Mouse (Mus musculus): ENCODE results near the gene Trio. TPM values are rescaled to one million over a fixed set of nuclear protein-coding genes. Genes with fewer than 3 reads are reported as not detected.

Trio gene
- polyA plus RNA-seq, 1 experiment from 2014 or later, result 38.1 TPM

DNA sequence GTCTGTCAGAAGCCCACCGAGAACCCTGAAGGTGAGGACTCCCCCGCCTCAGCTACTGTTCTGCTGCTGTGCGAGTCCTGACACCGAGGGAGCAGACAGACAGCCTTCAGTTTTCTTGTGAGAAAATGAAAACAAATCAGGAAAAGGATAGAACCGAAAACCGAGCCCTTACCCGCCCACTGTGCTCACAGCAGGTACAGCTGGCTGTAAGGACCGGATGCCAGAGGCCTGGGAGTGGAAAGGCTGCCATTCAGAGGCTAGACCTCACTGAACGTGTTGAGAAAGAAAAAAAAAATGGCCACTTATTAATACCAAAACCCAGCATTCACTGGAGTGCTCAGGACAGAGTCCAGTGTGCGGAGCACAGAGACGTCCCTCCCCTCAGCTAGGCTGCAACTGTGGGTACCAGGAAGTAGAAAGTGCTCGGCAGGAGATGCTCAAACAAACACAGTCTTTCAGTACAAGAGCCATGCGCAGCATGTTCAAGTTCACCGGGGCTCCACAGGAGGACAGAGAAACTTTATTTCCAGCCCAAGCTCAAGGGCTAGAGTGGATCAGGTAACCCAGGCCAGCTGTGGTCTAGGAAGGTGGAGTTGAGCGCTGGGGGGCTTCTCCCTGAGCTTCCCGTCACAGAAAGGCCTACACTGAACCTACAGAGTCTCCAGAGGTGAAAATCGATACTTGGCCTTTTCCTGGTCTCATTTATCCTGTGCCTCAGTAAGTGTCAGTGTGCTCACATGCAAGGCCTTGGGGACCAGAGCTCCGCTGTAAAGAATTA lies 221.9 kb downstream of the Trio start:
- Histone ChIP-seq H3K9ac (ENCODE audit: low read length) (no peak overlapping the region), H3K27ac (ENCODE audit: low read depth, low read length) (no peak overlapping the region), H3K4me3 (ENCODE audit: low read depth, low read length) (no peak overlapping the region), H3K27me3 (replicated peaks; ENCODE audit: control insufficient read depth, insufficient read depth, low read length) (no peaks in the 10 kb centered on the region), H3K9me3 (replicated peaks; ENCODE audit: control insufficient read depth, low read length) (no peaks in the 10 kb centered on the region), H3K4me1 (ENCODE audit: control insufficient read depth, insufficient read depth, low read length) (peaks cover 9% of the 10 kb centered on the region), H3K4me2 (ENCODE audit: low read length) (no peak overlapping the region), H3K36me3 (ENCODE audit: control insufficient read depth, insufficient read depth, low read length) (peaks cover 64% of the 10 kb centered on the region)
- DNase-seq (ENCODE audit: low spot score), result no peak
- ATAC-seq, result no peak
- WGBS, result 76% methylated on average over 18 of the region's 18 CpGs

DNA sequence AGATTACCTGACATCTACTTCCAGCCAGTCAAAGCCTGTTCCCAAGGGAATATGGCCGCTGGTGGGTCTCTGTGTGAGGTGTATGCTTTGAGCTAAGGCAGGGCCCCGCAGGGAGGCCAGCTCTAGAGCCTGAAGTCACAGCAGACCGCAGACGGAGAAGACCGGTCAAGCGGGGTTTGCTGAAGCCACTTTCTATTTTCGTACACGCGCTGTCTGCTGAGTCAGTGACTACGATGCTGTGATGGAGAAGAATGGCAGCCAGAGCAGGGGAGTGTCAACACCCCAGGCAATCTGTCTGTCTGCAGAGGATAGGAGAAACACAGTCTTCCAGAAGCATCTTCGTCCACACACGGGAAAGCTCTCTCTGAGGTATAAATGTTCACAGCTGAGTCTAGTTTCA lies 223.4 kb downstream of the Trio start:
- DNase-seq (ENCODE audit: low spot score) (no peak), ATAC-seq (no peak)
- Histone ChIP-seq H3K4me2 (ENCODE audit: low read length) (no peak overlapping the region), H3K9ac (ENCODE audit: low read length) (no peak overlapping the region), H3K27me3 (replicated peaks; ENCODE audit: control insufficient read depth, insufficient read depth, low read length) (no peaks in the 10 kb centered on the region), H3K36me3 (ENCODE audit: control insufficient read depth, insufficient read depth, low read length) (peaks cover 73% of the 10 kb centered on the region), H3K4me1 (ENCODE audit: control insufficient read depth, insufficient read depth, low read length) (peaks cover 20% of the 10 kb centered on the region), H3K27ac (ENCODE audit: low read depth, low read length) (no peak overlapping the region), H3K9me3 (replicated peaks; ENCODE audit: control insufficient read depth, low read length) (no peaks in the 10 kb centered on the region), H3K4me3 (ENCODE audit: low read depth, low read length) (no peak overlapping the region)
- WGBS, result 89% methylated on average over 12 of the region's 12 CpGs

DNA sequence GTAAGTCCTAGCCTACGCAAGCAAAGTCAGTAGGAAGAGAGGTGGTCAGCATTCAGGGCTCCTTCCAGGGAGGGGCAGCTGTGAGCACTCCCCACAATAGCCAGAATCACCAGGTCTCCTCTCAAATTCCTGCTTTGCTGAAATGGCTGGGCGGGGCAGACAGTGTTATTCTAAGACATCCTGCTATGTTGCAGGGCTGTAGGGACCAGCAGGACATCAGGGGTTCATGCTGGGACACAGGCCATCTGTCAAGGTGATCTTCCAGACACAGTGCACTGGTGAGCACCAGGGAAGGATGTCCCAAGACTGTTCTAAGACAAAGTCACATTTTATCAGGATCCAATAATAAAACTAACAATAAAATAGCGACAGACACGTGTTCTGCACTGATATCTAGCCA lies 224.5 kb downstream of the Trio start:
- Histone ChIP-seq H3K9ac (ENCODE audit: low read length) (no peak overlapping the region), H3K4me3 (ENCODE audit: low read depth, low read length) (no peak overlapping the region), H3K27me3 (replicated peaks; ENCODE audit: control insufficient read depth, insufficient read depth, low read length) (no peaks in the 10 kb centered on the region), H3K27ac (ENCODE audit: low read depth, low read length) (no peak overlapping the region), H3K4me1 (ENCODE audit: control insufficient read depth, insufficient read depth, low read length) (peaks cover 28% of the 10 kb centered on the region), H3K36me3 (ENCODE audit: control insufficient read depth, insufficient read depth, low read length) (peaks cover 66% of the 10 kb centered on the region), H3K9me3 (replicated peaks; ENCODE audit: control insufficient read depth, low read length) (no peaks in the 10 kb centered on the region), H3K4me2 (ENCODE audit: low read length) (no peak overlapping the region)
- DNase-seq (ENCODE audit: low spot score) (no peak), ATAC-seq (no peak)
- WGBS, result 76% methylated on average over 4 of the region's 4 CpGs

DNA sequence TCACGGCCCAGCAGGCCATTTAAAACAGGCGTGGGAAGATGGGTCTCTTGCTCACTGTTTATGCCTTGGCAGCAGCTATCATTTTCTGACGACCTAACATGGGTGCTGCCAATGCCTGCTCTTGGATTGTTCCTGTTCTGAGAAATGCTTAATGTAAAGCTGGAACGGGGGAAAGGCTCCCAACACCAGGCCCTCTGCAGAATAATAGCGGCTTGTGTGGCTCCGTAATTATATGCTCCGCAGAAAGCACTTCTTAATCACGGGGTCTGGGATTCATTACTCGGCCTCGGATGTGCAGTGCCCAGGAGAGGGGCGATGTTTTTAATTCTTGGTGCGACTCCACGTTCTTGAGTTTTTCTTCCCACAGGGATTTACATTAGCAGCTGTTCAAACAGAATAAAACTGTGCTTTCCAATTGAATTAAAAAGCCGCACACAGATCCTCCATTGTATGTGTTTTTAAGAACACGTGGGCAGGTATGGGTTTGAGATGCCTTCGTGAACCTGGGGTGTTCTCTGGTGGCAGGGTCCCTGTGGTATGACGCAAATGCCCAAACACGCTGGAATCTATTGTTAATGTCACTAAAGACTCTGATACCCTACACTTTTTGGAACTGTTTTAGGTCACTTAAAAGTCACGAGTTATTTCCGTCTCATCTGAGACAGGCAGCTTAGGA lies 228.0 kb downstream of the Trio start:
- DNase-seq (ENCODE audit: low spot score), result peak; percentile 82
- no peak overlapping the region for H3K9ac ChIP-seq (ENCODE audit: low read length)

GRCm38 (mm10) chr15:27796868-27797222 lies 228.8 kb downstream of the Trio start:
- no peak for DNase-seq (ENCODE audit: low spot score)
- ATAC-seq, result peak; percentile 2; the same call in 1 of the 2 replicates
- Histone ChIP-seq H3K9me3 (replicated peaks; ENCODE audit: control insufficient read depth, low read length) (no peaks in the 10 kb centered on the region), H3K4me1 (ENCODE audit: control insufficient read depth, insufficient read depth, low read length) (peaks cover 35% of the 10 kb centered on the region), H3K9ac (ENCODE audit: low read length) (0 out of 2 replicates have a peak overlapping the region, but pooled peaks have one; percentile 9), H3K4me3 (ENCODE audit: low read depth, low read length) (no peak overlapping the region), H3K36me3 (ENCODE audit: control insufficient read depth, insufficient read depth, low read length) (peaks cover 25% of the 10 kb centered on the region), H3K27me3 (replicated peaks; ENCODE audit: control insufficient read depth, insufficient read depth, low read length) (no peaks in the 10 kb centered on the region), H3K4me2 (ENCODE audit: low read length) (no peak overlapping the region), H3K27ac (ENCODE audit: low read depth, low read length) (peak overlapping the region; percentile 83)
- 75% methylated on average over 7 of the region's 7 CpGs for WGBS

More for the DNA sequence above, 228.0 kb downstream of the Trio start:
- Histone ChIP-seq H3K4me3 (ENCODE audit: low read depth, low read length) (no peak overlapping the region), H3K27me3 (replicated peaks; ENCODE audit: control insufficient read depth, insufficient read depth, low read length) (no peaks in the 10 kb centered on the region), H3K4me1 (ENCODE audit: control insufficient read depth, insufficient read depth, low read length) (peaks cover 35% of the 10 kb centered on the region), H3K36me3 (ENCODE audit: control insufficient read depth, insufficient read depth, low read length) (peaks cover 32% of the 10 kb centered on the region), H3K4me2 (ENCODE audit: low read length) (no peak overlapping the region), H3K9me3 (replicated peaks; ENCODE audit: control insufficient read depth, low read length) (no peaks in the 10 kb centered on the region), H3K27ac (ENCODE audit: low read depth, low read length) (peak overlapping the region; percentile 83)
- peak; percentile 86 for ATAC-seq
- 14% methylated on average over 20 of the region's 20 CpGs for WGBS

DNA sequence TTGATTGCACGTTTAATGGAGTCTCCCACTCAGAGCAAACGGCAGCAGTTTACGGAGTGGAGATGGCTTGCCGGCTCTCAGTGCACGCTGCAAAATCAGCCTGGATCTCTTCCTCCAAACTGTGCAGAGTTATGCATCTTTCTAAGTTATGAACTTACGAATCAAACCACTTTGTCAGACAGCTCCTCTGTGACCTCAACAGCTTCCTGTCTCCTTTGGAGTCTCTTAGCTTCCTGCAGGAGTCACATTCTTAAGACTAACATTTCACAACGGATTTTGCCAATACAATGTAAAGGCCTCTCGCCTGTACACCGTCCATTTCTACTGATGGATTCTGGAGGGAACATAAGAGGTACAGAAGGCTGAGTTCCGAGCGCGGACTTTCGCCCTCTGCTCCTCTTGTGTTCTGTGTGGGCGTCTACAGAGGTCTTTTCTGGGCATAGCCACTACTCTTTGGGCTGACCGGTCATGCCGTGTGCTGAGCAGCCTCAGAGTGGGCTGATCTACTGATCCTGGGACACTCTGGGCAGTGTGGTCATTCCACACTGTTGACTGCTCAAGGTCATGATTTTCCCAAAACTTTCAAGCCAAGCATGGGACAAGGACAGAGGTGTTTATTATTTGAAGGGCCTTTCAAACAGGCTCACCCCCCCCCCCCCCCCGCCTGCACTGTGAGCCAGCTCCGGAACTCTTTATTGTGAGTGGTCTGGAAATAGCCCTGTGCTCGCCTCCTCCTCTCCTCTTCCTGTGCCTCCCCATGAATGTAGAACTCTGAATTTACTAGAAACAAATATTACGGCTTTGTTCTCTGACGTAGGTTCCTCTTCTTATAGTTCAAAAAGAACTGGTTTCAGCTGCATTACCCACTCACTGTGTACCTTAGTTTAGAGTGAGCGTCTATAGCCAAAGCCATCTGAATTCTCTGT lies 229.4 kb downstream of the Trio start:
- H3K4me2 ChIP-seq (ENCODE audit: low read length), result no peak overlapping the region
- H3K9ac ChIP-seq (ENCODE audit: low read length), result no peak overlapping the region
- H3K4me3 ChIP-seq (ENCODE audit: low read depth, low read length), result no peak overlapping the region
- peak overlapping the region; percentile 83 for H3K27ac ChIP-seq (ENCODE audit: low read depth, low read length)
- ATAC-seq (no peak), DNase-seq (ENCODE audit: low spot score) (no peak)
- H3K36me3 ChIP-seq (ENCODE audit: control insufficient read depth, insufficient read depth, low read length), result peaks cover 21% of the 10 kb centered on the region
- 85% methylated on average over 22 of the region's 22 CpGs for WGBS
- H3K9me3 ChIP-seq (replicated peaks; ENCODE audit: control insufficient read depth, low read length), result no peaks in the 10 kb centered on the region
- H3K27me3 ChIP-seq (replicated peaks; ENCODE audit: control insufficient read depth, insufficient read depth, low read length), result no peaks in the 10 kb centered on the region
- H3K4me1 ChIP-seq (ENCODE audit: control insufficient read depth, insufficient read depth, low read length), result peaks cover 35% of the 10 kb centered on the region

DNA sequence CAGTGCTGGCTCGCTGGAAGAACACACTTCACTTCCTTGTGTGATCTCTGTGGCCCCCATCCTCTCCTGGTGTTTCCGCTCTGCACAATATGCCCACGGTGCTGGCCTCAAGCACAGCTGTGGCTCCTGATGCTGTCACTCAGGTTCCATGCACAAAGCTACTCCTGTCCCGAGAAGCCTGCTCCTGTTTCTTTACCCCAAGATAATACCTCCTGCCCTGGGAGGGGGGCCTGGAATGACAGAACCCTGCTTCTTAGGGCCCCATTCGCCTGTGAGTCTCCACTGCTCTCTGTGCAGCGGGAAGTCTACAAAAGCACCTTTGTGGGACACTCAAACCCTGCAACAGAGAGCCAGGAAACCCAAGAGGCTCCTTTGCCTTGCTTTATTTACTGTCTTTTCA lies 232.4 kb downstream of the Trio start:
- H3K9ac ChIP-seq (ENCODE audit: low read length), result peak overlapping the region; percentile 13; the same call in 1 of the 2 replicates
- H3K4me3 ChIP-seq (ENCODE audit: low read depth, low read length), result no peak overlapping the region
- no peaks in the 10 kb centered on the region for H3K27me3 ChIP-seq (replicated peaks; ENCODE audit: control insufficient read depth, insufficient read depth, low read length)
- H3K9me3 ChIP-seq (replicated peaks; ENCODE audit: control insufficient read depth, low read length), result no peaks in the 10 kb centered on the region
- ATAC-seq (no peak), DNase-seq (ENCODE audit: low spot score) (no peak)
- 0 out of 2 replicates have a peak, but pooled peaks cover 4% of the 10 kb centered on the region for H3K36me3 ChIP-seq (ENCODE audit: control insufficient read depth, insufficient read depth, low read length)
- H3K4me2 ChIP-seq (ENCODE audit: low read length), result no peak overlapping the region
- WGBS, result 18% methylated on average over 6 of the region's 6 CpGs
- no peak overlapping the region for H3K27ac ChIP-seq (ENCODE audit: low read depth, low read length)
- H3K4me1 ChIP-seq (ENCODE audit: control insufficient read depth, insufficient read depth, low read length), result peaks cover 44% of the 10 kb centered on the region

- Histone ChIP-seq H3K4me3 (ENCODE audit: low read depth, low read length) (no peak overlapping the region), H3K9ac (ENCODE audit: low read length) (no peak overlapping the region), H3K27ac (ENCODE audit: low read depth, low read length) (no peak overlapping the region; the same call in 1 of the 2 replicates), H3K36me3 (ENCODE audit: control insufficient read depth, insufficient read depth, low read length) (no peaks in the 10 kb centered on the region), H3K4me1 (ENCODE audit: control insufficient read depth, insufficient read depth, low read length) (peaks cover 45% of the 10 kb centered on the region), H3K27me3 (replicated peaks; ENCODE audit: control insufficient read depth, insufficient read depth, low read length) (no peaks in the 10 kb centered on the region), H3K4me2 (ENCODE audit: low read length) (no peak overlapping the region), H3K9me3 (replicated peaks; ENCODE audit: control insufficient read depth, low read length) (no peaks in the 10 kb centered on the region)
- DNase-seq (ENCODE audit: low spot score) (no peak), ATAC-seq (no peak)
- WGBS, result 68% methylated on average over 11 of the region's 11 CpGs
Observed at GRCm38 (mm10) chr15:27792473-27792872, 233.2 kb downstream of the Trio start.

Measured in forebrain, embryonic 14.5 days (tissue).